ENCODE assay signal across 16 mouse cellular contexts in the genomic region with DNA sequence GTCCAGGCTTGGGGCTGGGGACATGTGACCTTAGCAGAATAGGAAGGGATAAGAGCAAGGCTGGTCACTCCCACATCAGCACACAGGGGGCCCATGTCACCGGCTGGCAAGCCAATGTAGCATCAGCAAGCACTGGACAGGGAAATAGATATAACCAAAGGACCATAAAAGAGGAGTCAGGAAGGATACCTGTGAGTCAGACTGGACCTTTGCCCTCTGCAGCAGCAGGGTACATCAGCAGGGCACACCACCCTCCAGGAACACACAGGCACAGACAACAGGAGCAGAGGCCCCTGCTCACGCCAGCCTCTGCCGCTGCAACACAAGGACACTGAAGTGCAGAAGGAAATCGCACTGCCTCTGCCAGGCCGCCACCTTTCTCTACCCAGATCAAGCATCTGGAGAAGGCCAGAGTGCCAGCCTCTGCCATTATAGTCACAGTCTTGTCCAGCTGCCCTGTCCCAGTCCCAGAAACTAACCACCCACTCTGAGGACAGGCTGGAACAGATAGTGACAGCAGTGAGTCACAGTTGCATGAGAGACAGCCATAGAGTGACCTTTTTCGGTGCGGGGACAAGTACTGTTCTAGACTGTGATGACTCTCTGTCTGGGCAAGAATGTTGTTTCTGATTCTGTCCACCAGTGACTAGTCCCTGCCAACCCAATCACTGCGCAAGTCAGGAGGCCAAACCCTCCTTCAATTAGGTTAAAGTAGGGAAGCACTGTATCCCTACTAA.
"Had no signal": no experiment of that assay in that cellular context is flagged by ENCODE, and none has a peak within 500 bp of the region (broad histone marks: within the 10 kb centered on the region; RNA-seq: fewer than 3 reads in every experiment).

No protein-coding gene starts in this region.

- H3K9ac ChIP-seq: liver, embryonic 15.5 days; lung, embryonic 14.5 days; midbrain, embryonic 12.5 days; neural tube, embryonic 15.5 days; stomach, embryonic 15.5 days had no signal

- H3K27ac ChIP-seq: kidney, postnatal 0 days; layer of hippocampus, adult 2 months; limb, embryonic 10.5 days; liver, embryonic 15.5 days; midbrain, embryonic 12.5 days; neural tube, embryonic 15.5 days; stomach, embryonic 15.5 days had no signal

- H3K9me3 ChIP-seq: limb, embryonic 10.5 days; liver, embryonic 15.5 days; midbrain, embryonic 12.5 days; neural tube, embryonic 15.5 days; stomach, embryonic 15.5 days had no signal

- H3K4me1 ChIP-seq: liver, embryonic 15.5 days; stomach, embryonic 15.5 days had no signal

- DNase-seq: kidney, adult 9 months; kidney, postnatal 36 days; lung, embryonic 14.5 days; lung, postnatal 14 days; right cerebral cortex, postnatal 4 days; thymus, adult 2 months; thymus, postnatal 25 days had no signal

- H3K27me3 ChIP-seq: liver, embryonic 15.5 days; neural tube, embryonic 15.5 days; stomach, embryonic 15.5 days had no signal

- H3K4me3 ChIP-seq: layer of hippocampus, adult 2 months; limb, embryonic 10.5 days; liver, embryonic 15.5 days; midbrain, embryonic 12.5 days; myocyte; neural tube, embryonic 15.5 days; stomach, embryonic 15.5 days had no signal

- H3K36me3 ChIP-seq: limb, embryonic 10.5 days; liver, embryonic 15.5 days; midbrain, embryonic 12.5 days; neural tube, embryonic 15.5 days; stomach, embryonic 15.5 days had no signal

- H3K4me2 ChIP-seq: liver, embryonic 11.5 days; liver, embryonic 15.5 days; lung, embryonic 14.5 days; midbrain, embryonic 12.5 days; neural tube, embryonic 15.5 days; stomach, embryonic 15.5 days had no signal
